Mouse (Mus musculus): ENCODE results near the gene Ccr6. TPM values are rescaled to one million over a fixed set of nuclear protein-coding genes. Genes with fewer than 3 reads are reported as not detected.
"Not testable (repeated sequence)": the region's sequence is repeated elsewhere in the genome, so short reads cannot be mapped to it uniquely, and the experiment has no call there.

Gene Ccr6
- polyA plus RNA-seq (2012; rRNA removed): 0.42 TPM in 1 of 2 replicates, not detected in the other

DNA sequence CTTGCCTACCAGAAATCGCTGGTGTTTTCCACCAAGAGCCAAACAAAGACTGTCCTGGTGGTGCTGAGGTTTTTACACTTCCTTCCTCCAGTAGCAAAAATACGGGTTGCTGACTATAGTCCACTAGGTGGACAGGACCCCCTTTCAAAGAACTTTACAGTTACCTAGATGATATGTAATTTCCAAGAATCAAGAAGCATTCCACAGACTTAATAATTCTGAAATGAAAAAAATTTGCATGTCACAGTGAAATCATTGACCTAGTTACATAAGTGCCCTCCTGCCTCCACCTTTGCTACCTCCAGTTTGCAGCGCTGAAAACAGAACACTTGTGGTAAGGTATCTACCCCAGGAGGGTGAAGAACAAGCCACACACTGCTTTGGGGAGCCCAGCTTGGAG lies at the start of gene Ccr6:
Gene Ccr6, plus strand, starts transcription at position 301 of the 400 bp plus-strand sequence.
- Histone ChIP-seq H3K4me3 (ENCODE audit: insufficient read depth, low read length) (no peak within 1 kb of the TSS), H3K27ac (ENCODE audit: insufficient read depth, low read length) (no peak within 1 kb of the TSS), H3K4me1 (ENCODE audit: control insufficient read depth, insufficient read depth, low read length) (no peaks in the 10 kb centered on the region)
- TF ChIP-seq CTCF (IDR thresholded peaks at IDR 0.05; ENCODE audit: extremely low read depth, insufficient read depth, low read length) (no peak), POLR2A (IDR thresholded peaks at IDR 0.05; ENCODE audit: extremely low read depth, insufficient read depth, low read length) (no peak)

DNA sequence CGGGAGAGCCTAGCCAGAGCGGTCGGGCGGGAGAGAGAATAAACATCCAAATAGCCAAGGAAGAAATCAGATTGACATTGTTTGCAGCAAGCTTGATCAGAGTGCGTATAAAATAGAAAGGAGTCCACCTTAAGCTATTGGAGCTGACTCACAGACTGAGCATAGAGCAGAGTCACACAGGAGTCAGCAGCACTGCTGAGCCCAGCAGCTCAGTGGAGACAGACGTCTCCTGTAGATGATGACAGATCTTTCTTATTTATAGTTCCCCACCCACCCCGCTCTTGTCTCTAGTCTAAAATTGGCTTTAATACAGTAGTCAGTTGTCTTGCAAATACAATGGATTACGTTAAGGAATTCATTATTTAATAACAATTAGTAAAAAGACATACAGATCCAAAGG lies 42.2 kb upstream of the Ccr6 start:
- no peak overlapping the region for H3K27ac ChIP-seq (ENCODE audit: insufficient read depth, low read length)
- no peaks in the 10 kb centered on the region for H3K4me1 ChIP-seq (ENCODE audit: control insufficient read depth, insufficient read depth, low read length)
- TF ChIP-seq POLR2A (IDR thresholded peaks at IDR 0.05; ENCODE audit: extremely low read depth, insufficient read depth, low read length) (no peak), CTCF (IDR thresholded peaks at IDR 0.05; ENCODE audit: extremely low read depth, insufficient read depth, low read length) (no peak)
- no peak overlapping the region for H3K4me3 ChIP-seq (ENCODE audit: insufficient read depth, low read length)

- H3K4me1 ChIP-seq (ENCODE audit: control insufficient read depth, insufficient read depth, low read length): no peaks in the 10 kb centered on the region
- H3K27ac ChIP-seq (ENCODE audit: insufficient read depth, low read length): no peak overlapping the region
- no peak for TF ChIP-seq POLR2A (IDR thresholded peaks at IDR 0.05; ENCODE audit: extremely low read depth, insufficient read depth, low read length)
- H3K4me3 ChIP-seq (ENCODE audit: insufficient read depth, low read length): no peak overlapping the region
Measured at GRCm38 (mm10) chr17:8195685-8196376, 40.0 kb upstream of the Ccr6 start.

DNA sequence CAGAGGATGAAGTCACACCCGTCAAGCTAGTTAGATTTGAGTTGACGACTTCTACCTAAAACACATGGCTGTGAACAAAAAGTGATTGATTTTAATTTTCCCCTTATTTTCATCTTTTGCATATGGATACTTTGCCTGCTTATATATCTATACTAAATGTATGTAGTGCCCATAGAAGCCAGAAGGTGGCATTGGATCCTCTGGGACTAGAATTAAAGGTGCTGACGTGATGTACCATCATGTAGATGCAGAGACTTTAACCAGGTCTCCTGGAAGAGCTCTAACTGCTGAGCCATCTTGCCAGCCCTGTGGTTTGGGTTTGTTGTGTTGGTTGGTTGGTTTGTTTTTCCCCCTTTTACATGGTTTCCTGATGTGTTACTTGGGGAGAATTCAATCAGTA lies 38.2 kb upstream of the Ccr6 start:
- no peak overlapping the region for H3K4me3 ChIP-seq (ENCODE audit: insufficient read depth, low read length)
- no peaks in the 10 kb centered on the region for H3K4me1 ChIP-seq (ENCODE audit: control insufficient read depth, insufficient read depth, low read length)
- TF ChIP-seq CTCF (IDR thresholded peaks at IDR 0.05; ENCODE audit: extremely low read depth, insufficient read depth, low read length) (no peak; the same call in 1 of the 2 replicates), POLR2A (IDR thresholded peaks at IDR 0.05; ENCODE audit: extremely low read depth, insufficient read depth, low read length) (no peak)
- H3K27ac ChIP-seq (ENCODE audit: insufficient read depth, low read length): no peak overlapping the region

GRCm38 (mm10) chr17:8199067-8199935 lies 36.5 kb upstream of the Ccr6 start:
- TF ChIP-seq POLR2A (IDR thresholded peaks at IDR 0.05; ENCODE audit: extremely low read depth, insufficient read depth, low read length) (no peak), CTCF (IDR thresholded peaks at IDR 0.05; ENCODE audit: extremely low read depth, insufficient read depth, low read length) (no peak)
- H3K4me3 ChIP-seq (ENCODE audit: insufficient read depth, low read length): no peak overlapping the region
- no peaks in the 10 kb centered on the region for H3K4me1 ChIP-seq (ENCODE audit: control insufficient read depth, insufficient read depth, low read length)
- H3K27ac ChIP-seq (ENCODE audit: insufficient read depth, low read length): no peak overlapping the region

DNA sequence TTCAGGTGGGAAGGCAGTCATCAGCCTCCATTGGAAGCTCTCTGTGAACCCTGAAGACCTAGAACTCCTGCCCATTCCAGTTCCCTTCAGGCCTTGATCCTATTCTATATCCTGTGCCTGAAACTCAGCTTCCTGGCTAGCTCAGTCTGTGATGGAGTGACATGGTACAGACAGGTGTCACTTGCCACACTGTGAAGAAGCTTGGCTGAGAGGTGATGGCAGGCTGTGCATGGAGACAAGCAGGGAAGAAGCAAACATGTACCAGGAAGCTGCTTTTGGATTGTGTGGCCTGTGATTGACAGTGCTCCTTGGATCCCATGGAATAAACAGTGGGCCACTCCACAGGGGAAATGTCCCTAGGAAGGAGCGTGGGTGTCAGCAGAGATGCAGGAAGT lies 35.9 kb upstream of the Ccr6 start:
- Histone ChIP-seq H3K4me1 (ENCODE audit: control insufficient read depth, insufficient read depth, low read length) (no peaks in the 10 kb centered on the region), H3K27ac (ENCODE audit: insufficient read depth, low read length) (no peak overlapping the region), H3K4me3 (ENCODE audit: insufficient read depth, low read length) (no peak overlapping the region)
- no peak for TF ChIP-seq CTCF (IDR thresholded peaks at IDR 0.05; ENCODE audit: extremely low read depth, insufficient read depth, low read length)

GRCm38 (mm10) chr17:8203487-8203886 lies 32.4 kb upstream of the Ccr6 start:
- H3K27ac ChIP-seq (ENCODE audit: insufficient read depth, low read length): no peak overlapping the region
- H3K4me1 ChIP-seq (ENCODE audit: control insufficient read depth, insufficient read depth, low read length): no peaks in the 10 kb centered on the region
- no peak for TF ChIP-seq CTCF (IDR thresholded peaks at IDR 0.05; ENCODE audit: extremely low read depth, insufficient read depth, low read length)
- no peak overlapping the region for H3K4me3 ChIP-seq (ENCODE audit: insufficient read depth, low read length)

- H3K27ac ChIP-seq (ENCODE audit: insufficient read depth, low read length); H3K4me3 ChIP-seq (ENCODE audit: insufficient read depth, low read length); H3K4me1 ChIP-seq (ENCODE audit: control insufficient read depth, insufficient read depth, low read length): not testable (repeated sequence)
Measured at GRCm38 (mm10) chr17:8205221-8205631, 30.6 kb upstream of the Ccr6 start.

DNA sequence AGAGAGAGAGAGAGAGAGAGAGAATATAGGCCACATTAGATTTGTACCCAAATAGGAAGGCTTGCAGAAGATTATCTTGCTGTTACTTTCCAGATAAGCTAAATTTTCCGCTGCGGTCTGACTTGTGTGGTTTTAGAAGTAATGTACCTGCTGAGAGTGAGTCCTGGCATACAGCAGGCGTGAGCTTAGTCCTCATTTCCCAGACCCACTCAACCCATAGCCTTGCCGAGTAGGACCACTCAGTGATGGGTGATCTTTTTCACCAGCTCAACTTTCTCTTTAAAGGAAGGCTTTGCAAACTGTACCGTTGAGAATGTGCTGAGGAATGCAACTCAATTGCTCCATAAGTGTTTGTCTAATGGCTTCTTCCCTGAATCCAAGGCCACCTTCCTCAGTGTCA lies 29.2 kb upstream of the Ccr6 start:
- no peak overlapping the region for H3K27ac ChIP-seq (ENCODE audit: insufficient read depth, low read length)
- no peaks in the 10 kb centered on the region for H3K4me1 ChIP-seq (ENCODE audit: control insufficient read depth, insufficient read depth, low read length)
- H3K4me3 ChIP-seq (ENCODE audit: insufficient read depth, low read length): no peak overlapping the region
- TF ChIP-seq CTCF (IDR thresholded peaks at IDR 0.05; ENCODE audit: extremely low read depth, insufficient read depth, low read length) (no peak), POLR2A (IDR thresholded peaks at IDR 0.05; ENCODE audit: extremely low read depth, insufficient read depth, low read length) (no peak)

- TF ChIP-seq POLR2A (IDR thresholded peaks at IDR 0.05; ENCODE audit: extremely low read depth, insufficient read depth, low read length) (no peak), CTCF (IDR thresholded peaks at IDR 0.05; ENCODE audit: extremely low read depth, insufficient read depth, low read length) (no peak)
- H3K27ac ChIP-seq (ENCODE audit: insufficient read depth, low read length): no peak overlapping the region
- H3K4me3 ChIP-seq (ENCODE audit: insufficient read depth, low read length): no peak overlapping the region
- no peaks in the 10 kb centered on the region for H3K4me1 ChIP-seq (ENCODE audit: control insufficient read depth, insufficient read depth, low read length)
Measured at GRCm38 (mm10) chr17:8209696-8210095, 26.1 kb upstream of the Ccr6 start.

Data from cortical plate, adult 2 months (tissue).